ENCODE assay signal across 8 mouse cellular contexts in genomic region chr2:153242156-153242555, GRCm38 (mm10). TPM values are rescaled to one million over a fixed set of nuclear protein-coding genes. Genes with fewer than 3 reads are reported as not detected.
A peak's percentile ranks its signal among the peaks of the same experiment; 100 is the strongest.
DNase-seq lines count a peak whose midpoint lies in the region; ATAC-seq and TF ChIP-seq lines count a peak whose summit lies in the region.

No protein-coding gene starts in this region.

- no peak for TF ChIP-seq POLR2A in limb, embryonic 14.5 days (IDR thresholded peaks at IDR 0.05; ENCODE audit: borderline replicate concordance, extremely low read depth, insufficient read depth, insufficient read length)

- DNase-seq in adrenal gland, adult 8-10 months = peak; percentile 49
- no peak for DNase-seq in adrenal gland, postnatal 4 days (ENCODE audit: low spot score in 2 of 2)
- DNase-seq in neural tube, embryonic 11.5 days (ENCODE audit: low spot score) = no peak
- no peak for DNase-seq in neural tube, embryonic 10.5 days (ENCODE audit: extremely low spot score, low spot score)
- DNase-seq in limb, embryonic 14.5 days (ENCODE audit: low spot score) = no peak
- DNase-seq in right cerebral cortex, postnatal 36 days (ENCODE audit: low spot score in 2 of 2) = no peak

- peak overlapping the region; percentile 98 for H3K9ac ChIP-seq in neural tube, embryonic 11.5 days (ENCODE audit: low read length)
- H3K9ac ChIP-seq in limb, embryonic 14.5 days (ENCODE audit: low read depth, low read length, severe bottlenecking) = peak overlapping the region; percentile 96

- H3K36me3 ChIP-seq in neural tube, embryonic 11.5 days (ENCODE audit: control insufficient read depth, insufficient read depth, low read length) = no peaks in the 10 kb centered on the region
- H3K36me3 ChIP-seq in limb, embryonic 14.5 days (ENCODE audit: control insufficient read depth, insufficient read depth, low read length) = peaks cover 15% of the 10 kb centered on the region

- H3K4me2 ChIP-seq in neural tube, embryonic 11.5 days (ENCODE audit: low read depth) = peak overlapping the region; percentile 79
- peak overlapping the region; percentile 67 for H3K4me2 ChIP-seq in limb, embryonic 14.5 days (replicated peaks; ENCODE audit: low read depth, low read length, severe bottlenecking)

- no peaks in the 10 kb centered on the region for H3K9me3 ChIP-seq in neural tube, embryonic 11.5 days (ENCODE audit: control insufficient read depth, low read length)
- H3K9me3 ChIP-seq in limb, embryonic 14.5 days (ENCODE audit: control insufficient read depth, low read length) = no peaks in the 10 kb centered on the region

- ATAC-seq in neural tube, embryonic 11.5 days (ENCODE audit: insufficient read depth, low FRiP score, low TSS enrichment) = no peak
- no peak for ATAC-seq in limb, embryonic 14.5 days (ENCODE audit: low FRiP score, low read depth)
- no peak for ATAC-seq in CD4-positive, CD25-positive, alpha-beta regulatory T cell, adult 4 months
- no peak for ATAC-seq in monocyte, adult 5-6 weeks (replicated peaks; ENCODE audit: insufficient number of reproducible peaks, low FRiP score, low TSS enrichment, poor library complexity, severe bottlenecking)

- H3K4me1 ChIP-seq in neural tube, embryonic 11.5 days (ENCODE audit: control insufficient read depth, insufficient read depth, low read length) = peaks cover 11% of the 10 kb centered on the region
- peaks cover 21% of the 10 kb centered on the region for H3K4me1 ChIP-seq in limb, embryonic 14.5 days (ENCODE audit: control insufficient read depth, insufficient read depth, low read length)

- 70% methylated on average over 6 of the region's 6 CpGs for WGBS in neural tube, embryonic 11.5 days
- 57% methylated on average over 6 of the region's 6 CpGs for WGBS in limb, embryonic 14.5 days

- H3K27ac ChIP-seq in neural tube, embryonic 11.5 days (ENCODE audit: low read depth, low read length) = no peak overlapping the region
- H3K27ac ChIP-seq in limb, embryonic 14.5 days (replicated peaks; ENCODE audit: low read depth, low read length) = no peak overlapping the region

- H3K4me3 ChIP-seq in neural tube, embryonic 11.5 days (ENCODE audit: low read depth, low read length) = peak overlapping the region; percentile 98
- H3K4me3 ChIP-seq in limb, embryonic 14.5 days (replicated peaks; ENCODE audit: low read length) = peak overlapping the region; percentile 98

- H3K27me3 ChIP-seq in neural tube, embryonic 11.5 days (ENCODE audit: control insufficient read depth, insufficient read depth, low read length) = no peaks in the 10 kb centered on the region
- no peaks in the 10 kb centered on the region for H3K27me3 ChIP-seq in limb, embryonic 14.5 days (ENCODE audit: control insufficient read depth, insufficient read depth, low read length)

RNA-seq across cellular contexts. Expression of gene Pofut1, which starts 0.8 kb away (rescaled TPM):
- 10 to 100 TPM; 74.6 to 88.0 (median 79.3) TPM for total RNA-seq in adrenal gland, adult 8-10 months (2022)
- total RNA-seq in adrenal gland, postnatal 4 days (2021) = 10 to 100 TPM; 47.3 to 48.8 TPM
- polyA plus RNA-seq in neural tube, embryonic 11.5 days (2014; fragmentation: Nextera tagmentation; extraction: Ambion mirVana) = 5.4 and 6.3 TPM in 2 replicates
- 41.7 and 50.3 TPM in 2 replicates for polyA plus RNA-seq in limb, embryonic 14.5 days (2012; rRNA removed)
- 12.1 and 12.4 TPM in 2 replicates for polyA plus RNA-seq in limb, embryonic 14.5 days (2014; fragmentation: Nextera tagmentation; extraction: Ambion mirVana)
- polyA plus RNA-seq in CD4-positive, CD25-positive, alpha-beta regulatory T cell, adult 4 months (2017; shearing (Covaris generic)) = 10 to 100 TPM in 1 of 2 experiments, 1 to 10 TPM in 1; 9.4 to 11.9 TPM
- 20.5 to 26.9 TPM (median 23.2 TPM) in 3 replicates for total RNA-seq in monocyte, adult 5-6 weeks (2017)

RNA-seq across cellular contexts. Expression of gene Plagl2, which starts 0.9 kb away (rescaled TPM):
- 10 to 100 TPM in 2 of 4 experiments, 1 to 10 TPM in 2; 9.0 to 14.0 (median 11.6) TPM for total RNA-seq in adrenal gland, adult 8-10 months (2022)
- total RNA-seq in adrenal gland, postnatal 4 days (2021) = 10 to 100 TPM; 19.1 to 20.3 TPM
- polyA plus RNA-seq in neural tube, embryonic 11.5 days (2014; fragmentation: Nextera tagmentation; extraction: Ambion mirVana) = 33.1 and 34.0 TPM in 2 replicates
- polyA plus RNA-seq in limb, embryonic 14.5 days (2012; rRNA removed) = 17.8 and 20.3 TPM in 2 replicates
- polyA plus RNA-seq in limb, embryonic 14.5 days (2014; fragmentation: Nextera tagmentation; extraction: Ambion mirVana) = 20.2 and 20.8 TPM in 2 replicates
- polyA plus RNA-seq in CD4-positive, CD25-positive, alpha-beta regulatory T cell, adult 4 months (2017; shearing (Covaris generic)) = 10 to 100 TPM; 20.2 to 23.1 TPM
- 11.5 to 30.3 TPM (median 14.9 TPM) in 3 replicates for total RNA-seq in monocyte, adult 5-6 weeks (2017)

RNA-seq across cellular contexts. Expression of gene Tspyl3, which starts 16.9 kb away (rescaled TPM):
- 1 to 10 TPM; 3.5 to 5.0 (median 3.9) TPM for total RNA-seq in adrenal gland, adult 8-10 months (2022)
- 1 to 10 TPM; 8.6 to 8.8 TPM for total RNA-seq in adrenal gland, postnatal 4 days (2021)
- polyA plus RNA-seq in neural tube, embryonic 11.5 days (2014; fragmentation: Nextera tagmentation; extraction: Ambion mirVana) = 6.0 and 7.6 TPM in 2 replicates
- polyA plus RNA-seq in limb, embryonic 14.5 days (2012; rRNA removed) = 13.3 and 16.3 TPM in 2 replicates
- 12.8 and 13.1 TPM in 2 replicates for polyA plus RNA-seq in limb, embryonic 14.5 days (2014; fragmentation: Nextera tagmentation; extraction: Ambion mirVana)
- 10 to 100 TPM; 23.8 to 25.2 TPM for polyA plus RNA-seq in CD4-positive, CD25-positive, alpha-beta regulatory T cell, adult 4 months (2017; shearing (Covaris generic))
- 4.9 to 10.7 TPM (median 6.8 TPM) in 3 replicates for total RNA-seq in monocyte, adult 5-6 weeks (2017)

RNA-seq across cellular contexts. Expression of gene Kif3b, which starts 49.1 kb away (rescaled TPM):
- total RNA-seq in adrenal gland, adult 8-10 months (2022) = 10 to 100 TPM; 28.7 to 34.4 (median 32.1) TPM
- total RNA-seq in adrenal gland, postnatal 4 days (2021) = 10 to 100 TPM; 28.0 to 29.2 TPM
- 7.7 and 8.6 TPM in 2 replicates for polyA plus RNA-seq in neural tube, embryonic 11.5 days (2014; fragmentation: Nextera tagmentation; extraction: Ambion mirVana)
- polyA plus RNA-seq in limb, embryonic 14.5 days (2012; rRNA removed) = 10.6 and 11.5 TPM in 2 replicates
- 4.7 and 6.2 TPM in 2 replicates for polyA plus RNA-seq in limb, embryonic 14.5 days (2014; fragmentation: Nextera tagmentation; extraction: Ambion mirVana)
- polyA plus RNA-seq in CD4-positive, CD25-positive, alpha-beta regulatory T cell, adult 4 months (2017; shearing (Covaris generic)) = 10 to 100 TPM; 11.2 to 13.0 TPM
- 27.2 to 38.3 TPM (median 34.8 TPM) in 3 replicates for total RNA-seq in monocyte, adult 5-6 weeks (2017)
